Comparison of ENCODE assay signal across 9 mouse cellular contexts in genomic region chr2:180455723-180456698, GRCm38 (mm10). TPM values are rescaled to one million over a fixed set of nuclear protein-coding genes. Genes with fewer than 3 reads are reported as not detected.
A peak's percentile ranks its signal among the peaks of the same experiment; 100 is the strongest.
DNase-seq lines count a peak whose midpoint lies in the region; ATAC-seq and TF ChIP-seq lines count a peak whose summit lies in the region.
"Had no signal": no experiment of that assay in that cellular context is flagged by ENCODE, and none has a peak within 500 bp of the region (broad histone marks: within the 10 kb centered on the region; RNA-seq: fewer than 3 reads in every experiment).

Slco4a1 (plus strand) TSS chr2:180456245.

- TF ChIP-seq CTCF in liver, adult 2 months (IDR thresholded peaks at IDR 0.05; ENCODE audit: low read depth, low read length): no peak

- H3K9ac ChIP-seq in embryonic facial prominence, embryonic 12.5 days: peak within 1 kb of the TSS; percentile 42
- H3K9ac ChIP-seq in kidney, embryonic 14.5 days (ENCODE audit: low read depth, low read length): peak within 1 kb of the TSS; percentile 32; the same call in 1 of the 2 replicates
- H3K9ac ChIP-seq in liver, adult 2 months (ENCODE audit: low read depth, low read length): peak within 1 kb of the TSS; percentile 9; the same call in 1 of the 2 replicates

- TF ChIP-seq POLR2A in liver, adult 2 months (IDR thresholded peaks at IDR 0.05; ENCODE audit: extremely low read depth, insufficient read depth, low read length): 0 out of 2 replicates have a peak, but pooled peaks have one; percentile 19

- no peaks in the 10 kb centered on the region for H3K9me3 ChIP-seq in embryonic facial prominence, embryonic 12.5 days
- no peaks in the 10 kb centered on the region for H3K9me3 ChIP-seq in kidney, embryonic 14.5 days (ENCODE audit: control insufficient read depth, low read length)
- H3K9me3 ChIP-seq: G1E had no signal

- H3K79me2 ChIP-seq in liver, adult 2 months (ENCODE audit: control insufficient read depth, insufficient read depth, low read length): no peaks in the 10 kb centered on the region

- H3K4me1 ChIP-seq in embryonic facial prominence, embryonic 12.5 days: peaks cover 14% of the 10 kb centered on the region; the same call in 1 of the 2 replicates
- H3K4me1 ChIP-seq in kidney, embryonic 14.5 days (ENCODE audit: control insufficient read depth, insufficient read depth, low read length): no peaks in the 10 kb centered on the region
- H3K4me1 ChIP-seq in liver, adult 2 months (ENCODE audit: control insufficient read depth, insufficient read depth, low read length): no peaks in the 10 kb centered on the region

- peak within 1 kb of the TSS; percentile 91 for H3K4me2 ChIP-seq in embryonic facial prominence, embryonic 12.5 days (replicated peaks)
- H3K4me2 ChIP-seq in kidney, embryonic 14.5 days (replicated peaks; ENCODE audit: low read depth, low read length): peak within 1 kb of the TSS; percentile 96

- DNase-seq in urinary bladder, adult 18-20 months (ENCODE audit: low spot score in 2 of 2): peak; percentile 68 to 84
- DNase-seq in urinary bladder, postnatal 10 days (ENCODE audit: low spot score): no peak
- DNase-seq in heart, adult 9 months (ENCODE audit: low spot score in 2 of 2): peak; percentile 55 to 56
- DNase-seq in liver, adult 2 months (ENCODE audit: extremely low read depth, low read depth, low spot score): peak; percentile 65
- DNase-seq in spleen, postnatal 36 days (ENCODE audit: low spot score in 2 of 2): peak; percentile 91 to 93

- H3K4me3 ChIP-seq in embryonic facial prominence, embryonic 12.5 days: peak within 1 kb of the TSS; percentile 46
- H3K4me3 ChIP-seq in kidney, embryonic 14.5 days (ENCODE audit: low read length): peak within 1 kb of the TSS; percentile 50
- H3K4me3 ChIP-seq in liver, adult 2 months (ENCODE audit: insufficient read depth, low read depth, low read length): peak within 1 kb of the TSS; percentile 52

- no peak within 1 kb of the TSS for H3K27ac ChIP-seq in embryonic facial prominence, embryonic 12.5 days
- H3K27ac ChIP-seq in kidney, embryonic 14.5 days (ENCODE audit: low read depth, low read length): no peak within 1 kb of the TSS
- no peak within 1 kb of the TSS for H3K27ac ChIP-seq in liver, adult 2 months (replicated peaks; ENCODE audit: insufficient read depth, low read depth, low read length)

- H3K36me3 ChIP-seq in embryonic facial prominence, embryonic 12.5 days: no peaks in the 10 kb centered on the region
- no peaks in the 10 kb centered on the region for H3K36me3 ChIP-seq in kidney, embryonic 14.5 days (ENCODE audit: control insufficient read depth, insufficient read depth, low read length)
- H3K36me3 ChIP-seq in liver, adult 2 months (ENCODE audit: control insufficient read depth, insufficient read depth, low read length): no peaks in the 10 kb centered on the region
- H3K36me3 ChIP-seq: G1E had no signal

- peak; percentile 88 for ATAC-seq in embryonic facial prominence, embryonic 12.5 days (ENCODE audit: insufficient number of reproducible peaks, insufficient read depth, low FRiP score, low TSS enrichment)
- peak; percentile 96 for ATAC-seq in kidney, embryonic 14.5 days (ENCODE audit: low FRiP score, low TSS enrichment)
- ATAC-seq in monocyte, adult 5-6 weeks (replicated peaks; ENCODE audit: insufficient number of reproducible peaks, low FRiP score, low TSS enrichment, poor library complexity, severe bottlenecking): peak; percentile 72

- 2% methylated on average over 65 of the region's 65 CpGs for WGBS in embryonic facial prominence, embryonic 12.5 days
- WGBS in kidney, embryonic 14.5 days: 2% methylated on average over 65 of the region's 65 CpGs
- WGBS in liver, adult 2 months: 3% methylated on average over 65 of the region's 65 CpGs

- H3K27me3 ChIP-seq in embryonic facial prominence, embryonic 12.5 days: peaks cover 51% of the 10 kb centered on the region
- H3K27me3 ChIP-seq in kidney, embryonic 14.5 days (ENCODE audit: control insufficient read depth, insufficient read depth, low read length): peaks cover 20% of the 10 kb centered on the region
- H3K27me3 ChIP-seq in liver, adult 2 months (ENCODE audit: control insufficient read depth, insufficient read depth, low read length): peaks cover 2% of the 10 kb centered on the region; the same call in 1 of the 2 replicates

RNA-seq across cellular contexts. Expression of gene Slco4a1, which starts in this region (rescaled TPM):
- polyA plus RNA-seq in embryonic facial prominence, embryonic 12.5 days (2016; fragmentation: Nextera tagmentation; extraction: Ambion mirVana): 2.0 and 2.4 TPM in 2 replicates
- 1.1 and 1.9 TPM in 2 replicates for polyA plus RNA-seq in kidney, embryonic 14.5 days (2014; fragmentation: Nextera tagmentation; extraction: Ambion mirVana)
- 0.09 and 0.20 TPM in 2 replicates for total RNA-seq in liver, adult 2 months (2014; rRNA removed)
- 0.42 and 0.46 TPM in 2 replicates for polyA plus RNA-seq in liver, adult 2 months (2012; rRNA removed)
- 0.43 to 3.4 TPM (median 1.7 TPM) in 3 replicates for total RNA-seq in monocyte, adult 5-6 weeks (2017)
- polyA plus RNA-seq: G1E had no signal

Comparison
In these comparisons a context has a peak if more than half of its experiments do, and no peak if none do; other contexts are left out.
1. Peak in DNase-seq, H3K4me3 ChIP-seq and H3K9ac ChIP-seq in liver, adult 2 months; RNA of the gene not detected or under 1 TPM.